Mouse (Mus musculus): Measurements from ENCODE around the gene A930033H14Rik. TPM values are rescaled to one million over a fixed set of nuclear protein-coding genes. Genes with fewer than 3 reads are reported as not detected.
A peak's percentile ranks its signal among the peaks of the same experiment; 100 is the strongest.

The A930033H14Rik gene
- polyA plus RNA-seq, 1 experiment from 2014 or later, result 0.90 TPM

DNA sequence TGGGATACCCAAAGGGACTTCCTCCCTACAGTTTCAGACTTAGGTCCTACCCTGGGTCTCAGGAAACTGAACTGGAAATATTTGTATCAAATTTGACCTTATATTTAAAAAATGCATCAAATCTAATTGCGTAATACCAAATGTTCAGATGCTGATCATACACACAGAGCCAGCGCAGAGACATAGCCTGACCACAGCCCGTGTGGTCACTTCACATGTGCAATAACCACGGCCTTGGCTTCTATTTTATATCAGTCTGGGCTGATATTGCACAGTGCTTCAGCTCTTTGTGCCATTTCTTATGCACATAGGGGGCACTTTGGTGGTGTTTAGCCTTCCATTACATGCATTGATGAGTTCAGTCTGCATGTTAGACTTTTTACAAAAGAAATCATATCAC lies 10.3 kb upstream of the A930033H14Rik start:
- no peak for TF ChIP-seq CTCF (IDR thresholded peaks at IDR 0.05)
- TF ChIP-seq EP300 (IDR thresholded peaks at IDR 0.05), result no peak
- 92% methylated on average over 4 of the region's 4 CpGs for WGBS

GRCm38 (mm10) chr10:69221955-69222354 lies 9.1 kb upstream of the A930033H14Rik start:
- Histone ChIP-seq H3K4me2 (replicated peaks; ENCODE audit: low read depth, low read length) (no peak overlapping the region), H3K4me1 (ENCODE audit: insufficient read depth, low read depth, low read length) (no peaks in the 10 kb centered on the region; the same call in 1 of the 2 replicates), H3K27ac (ENCODE audit: low read length) (no peak overlapping the region), H3K9ac (replicated peaks; ENCODE audit: low read depth) (no peak overlapping the region), H3K9me3 (ENCODE audit: low read length) (no peaks in the 10 kb centered on the region), H3K27me3 (replicated peaks; ENCODE audit: insufficient read depth, low read length) (no peaks in the 10 kb centered on the region), H3K4me3 (ENCODE audit: low read depth, low read length) (no peak overlapping the region), H3K36me3 (ENCODE audit: insufficient read depth, low read length) (no peaks in the 10 kb centered on the region)
- DNase-seq (ENCODE audit: low spot score), result no peak
- TF ChIP-seq CTCF (IDR thresholded peaks at IDR 0.05), result no peak
- TF ChIP-seq EP300 (IDR thresholded peaks at IDR 0.05), result no peak
- WGBS, result 51% methylated on average over 3 of the region's 3 CpGs
- no peak for ATAC-seq

More for the DNA sequence above, 10.3 kb upstream of the A930033H14Rik start:
- H3K27me3 ChIP-seq (replicated peaks; ENCODE audit: insufficient read depth, low read length), result no peaks in the 10 kb centered on the region
- no peak for ATAC-seq
- DNase-seq (ENCODE audit: low spot score), result no peak
- no peaks in the 10 kb centered on the region for H3K36me3 ChIP-seq (ENCODE audit: insufficient read depth, low read length)
- no peaks in the 10 kb centered on the region; the same call in 1 of the 2 replicates for H3K4me1 ChIP-seq (ENCODE audit: insufficient read depth, low read depth, low read length)
- no peak overlapping the region for H3K4me3 ChIP-seq (ENCODE audit: low read depth, low read length)
- no peak overlapping the region for H3K27ac ChIP-seq (ENCODE audit: low read length)
- no peak overlapping the region for H3K4me2 ChIP-seq (replicated peaks; ENCODE audit: low read depth, low read length)
- H3K9me3 ChIP-seq (ENCODE audit: low read length), result no peaks in the 10 kb centered on the region
- no peak overlapping the region for H3K9ac ChIP-seq (replicated peaks; ENCODE audit: low read depth)

DNA sequence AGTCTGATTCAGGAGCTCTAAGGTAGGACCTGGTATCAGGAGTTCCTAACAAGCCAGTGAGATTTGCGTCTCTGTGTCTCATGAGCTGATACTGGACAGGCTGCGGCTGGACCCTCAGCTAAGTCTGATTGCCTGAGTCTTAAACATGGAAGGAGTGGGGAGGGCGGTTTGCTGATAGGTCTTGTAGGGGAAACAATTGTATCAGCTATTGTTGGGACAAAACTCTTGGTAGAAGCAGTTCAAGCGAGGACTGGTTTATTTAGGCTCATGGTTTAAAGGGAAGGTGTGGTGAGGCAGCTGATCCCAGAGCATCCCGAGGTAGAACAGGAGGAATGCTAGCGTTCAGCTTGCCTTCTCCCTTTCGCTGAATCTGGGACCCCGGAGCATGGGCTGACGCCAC lies 8.2 kb upstream of the A930033H14Rik start:
- no peaks in the 10 kb centered on the region for H3K36me3 ChIP-seq (ENCODE audit: insufficient read depth, low read length)
- no peak for TF ChIP-seq CTCF (IDR thresholded peaks at IDR 0.05)
- TF ChIP-seq EP300 (IDR thresholded peaks at IDR 0.05), result no peak
- H3K27me3 ChIP-seq (replicated peaks; ENCODE audit: insufficient read depth, low read length), result no peaks in the 10 kb centered on the region
- no peak overlapping the region for H3K4me3 ChIP-seq (ENCODE audit: low read depth, low read length)
- H3K9me3 ChIP-seq (ENCODE audit: low read length), result no peaks in the 10 kb centered on the region
- H3K9ac ChIP-seq (replicated peaks; ENCODE audit: low read depth), result no peak overlapping the region
- WGBS, result 96% methylated on average over 9 of the region's 9 CpGs
- no peak overlapping the region for H3K27ac ChIP-seq (ENCODE audit: low read length)
- H3K4me2 ChIP-seq (replicated peaks; ENCODE audit: low read depth, low read length), result no peak overlapping the region
- no peak for DNase-seq (ENCODE audit: low spot score)
- H3K4me1 ChIP-seq (ENCODE audit: insufficient read depth, low read depth, low read length), result no peaks in the 10 kb centered on the region; the same call in 1 of the 2 replicates
- no peak for ATAC-seq

- no peak overlapping the region for H3K27ac ChIP-seq (ENCODE audit: low read length)
- H3K4me3 ChIP-seq (ENCODE audit: low read depth, low read length), result no peak overlapping the region
- no peak overlapping the region for H3K4me2 ChIP-seq (replicated peaks; ENCODE audit: low read depth, low read length)
- TF ChIP-seq CTCF (IDR thresholded peaks at IDR 0.05) (no peak), EP300 (IDR thresholded peaks at IDR 0.05) (no peak)
- no peaks in the 10 kb centered on the region for H3K9me3 ChIP-seq (ENCODE audit: low read length)
- no peaks in the 10 kb centered on the region for H3K27me3 ChIP-seq (replicated peaks; ENCODE audit: insufficient read depth, low read length)
- ATAC-seq (no peak), DNase-seq (ENCODE audit: low spot score) (no peak)
- no peak overlapping the region for H3K9ac ChIP-seq (replicated peaks; ENCODE audit: low read depth)
- H3K4me1 ChIP-seq (ENCODE audit: insufficient read depth, low read depth, low read length), result no peaks in the 10 kb centered on the region; the same call in 1 of the 2 replicates
- 69% methylated on average over 6 of the region's 6 CpGs for WGBS
- H3K36me3 ChIP-seq (ENCODE audit: insufficient read depth, low read length), result no peaks in the 10 kb centered on the region
Observed at GRCm38 (mm10) chr10:69220296-69220695, 7.4 kb upstream of the A930033H14Rik start.

- H3K27me3 ChIP-seq (replicated peaks; ENCODE audit: insufficient read depth, low read length), result no peaks in the 10 kb centered on the region
- no peaks in the 10 kb centered on the region; the same call in 1 of the 2 replicates for H3K4me1 ChIP-seq (ENCODE audit: insufficient read depth, low read depth, low read length)
- H3K9me3 ChIP-seq (ENCODE audit: low read length), result no peaks in the 10 kb centered on the region
- TF ChIP-seq CTCF (IDR thresholded peaks at IDR 0.05) (no peak), EP300 (IDR thresholded peaks at IDR 0.05) (no peak)
- no peak overlapping the region for H3K9ac ChIP-seq (replicated peaks; ENCODE audit: low read depth)
- no peak overlapping the region for H3K4me2 ChIP-seq (replicated peaks; ENCODE audit: low read depth, low read length)
- H3K36me3 ChIP-seq (ENCODE audit: insufficient read depth, low read length), result no peaks in the 10 kb centered on the region
- H3K4me3 ChIP-seq (ENCODE audit: low read depth, low read length), result no peak overlapping the region
- ATAC-seq, result no peak
- no peak overlapping the region for H3K27ac ChIP-seq (ENCODE audit: low read length)
- no peak for DNase-seq (ENCODE audit: low spot score)
- WGBS, result 80% methylated on average over 2 of the region's 2 CpGs
Observed at GRCm38 (mm10) chr10:69219289-69219626, 6.4 kb upstream of the A930033H14Rik start.

DNA sequence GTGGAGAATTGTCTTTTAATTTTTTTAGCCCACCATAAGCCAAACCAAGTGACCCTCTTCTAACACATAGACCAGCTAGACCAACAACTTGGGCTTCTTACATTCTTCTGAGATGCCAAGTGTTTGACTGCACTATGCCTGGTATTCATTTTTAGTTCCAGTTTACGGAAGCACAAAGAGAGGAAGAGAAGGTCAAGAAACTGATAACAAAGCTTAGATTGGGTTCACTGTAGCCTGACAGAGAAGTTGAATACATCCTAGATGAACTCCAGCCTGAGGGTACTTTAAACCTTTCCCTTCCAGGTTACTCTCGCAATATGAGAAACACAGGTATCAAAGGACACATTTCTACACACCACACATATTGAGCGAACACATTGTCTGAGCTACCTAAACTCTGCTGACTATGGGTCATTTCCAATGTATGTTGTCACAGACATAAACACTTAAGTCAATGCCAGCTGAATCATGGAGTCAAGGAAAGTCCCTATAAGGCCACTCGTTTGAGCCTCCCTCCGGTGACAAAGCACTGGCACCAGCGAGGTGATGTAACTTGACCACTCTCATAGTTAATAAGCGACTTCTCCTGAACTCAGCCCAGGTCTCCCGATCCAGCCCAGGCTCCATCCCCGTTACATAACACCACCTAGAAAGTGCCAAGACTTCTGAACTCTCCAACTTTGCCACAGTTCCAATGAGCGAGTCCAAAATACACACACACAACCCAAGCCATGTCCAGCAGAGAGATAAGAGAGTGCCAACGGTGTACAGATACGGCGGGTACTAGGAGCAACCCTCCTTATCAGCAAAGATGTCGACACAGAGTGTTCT lies 5.8 kb upstream of the A930033H14Rik start:
- Histone ChIP-seq H3K9ac (replicated peaks; ENCODE audit: low read depth) (no peak overlapping the region), H3K4me3 (ENCODE audit: low read depth, low read length) (no peak overlapping the region), H3K36me3 (ENCODE audit: insufficient read depth, low read length) (no peaks in the 10 kb centered on the region), H3K27me3 (replicated peaks; ENCODE audit: insufficient read depth, low read length) (no peaks in the 10 kb centered on the region), H3K27ac (ENCODE audit: low read length) (no peak overlapping the region), H3K4me1 (ENCODE audit: insufficient read depth, low read depth, low read length) (peaks cover 3% of the 10 kb centered on the region; the same call in 1 of the 2 replicates), H3K4me2 (replicated peaks; ENCODE audit: low read depth, low read length) (no peak overlapping the region), H3K9me3 (ENCODE audit: low read length) (no peaks in the 10 kb centered on the region)
- ATAC-seq, result peak; percentile 80
- 55% methylated on average over 14 of the region's 14 CpGs for WGBS
- DNase-seq (ENCODE audit: low spot score), result peak; percentile 64
- TF ChIP-seq CTCF (IDR thresholded peaks at IDR 0.05), result no peak
- TF ChIP-seq EP300 (IDR thresholded peaks at IDR 0.05), result 0 out of 2 replicates have a peak, but pooled peaks have one; percentile 16
